Mouse (Mus musculus): ENCODE results near the gene Gng5.

- no peak for TF ChIP-seq CTCF (IDR thresholded peaks at IDR 0.05; ENCODE audit: extremely low read depth, insufficient read depth, low read length)
- no peak for TF ChIP-seq POLR2A (IDR thresholded peaks at IDR 0.05; ENCODE audit: extremely low read depth, insufficient read depth, low read length)
Measured at GRCm38 (mm10) chr3:146534986-146535385, 35.4 kb downstream of the Gng5 start.

All from cortical plate, adult 2 months (tissue).